Mouse (Mus musculus): ENCODE results near the gene Pigt. TPM values are rescaled to one million over a fixed set of nuclear protein-coding genes. Genes with fewer than 3 reads are reported as not detected.

Gene Pigt
- polyA plus RNA-seq, 1 experiment: 49.9 TPM

GRCm38 (mm10) chr2:164544454-164545097 is 47.3 kb downstream of the Pigt start:
- Histone ChIP-seq H3K9me3 (replicated peaks; ENCODE audit: control insufficient read depth, insufficient read depth, low read length, poor library complexity, severe bottlenecking) (peaks cover 3% of the 10 kb centered on the region; the same call in 1 of the 2 replicates), H3K4me1 (ENCODE audit: control insufficient read depth, insufficient read depth, low read length) (peaks cover 6% of the 10 kb centered on the region), H3K4me3 (ENCODE audit: low read depth, low read length) (no peak overlapping the region), H3K27me3 (ENCODE audit: control insufficient read depth, insufficient read depth, low read length, poor library complexity, severe bottlenecking) (no peaks in the 10 kb centered on the region), H3K9ac (ENCODE audit: low read depth, poor library complexity, severe bottlenecking) (no peak overlapping the region), H3K36me3 (ENCODE audit: control insufficient read depth, insufficient read depth, low read length, poor library complexity, severe bottlenecking) (no peaks in the 10 kb centered on the region), H3K27ac (ENCODE audit: insufficient read depth, low read length) (no peak overlapping the region)
- TF ChIP-seq POLR2A (IDR thresholded peaks at IDR 0.05; ENCODE audit: insufficient read depth, low read length) (no peak), EP300 (IDR thresholded peaks at IDR 0.05; ENCODE audit: insufficient read depth, low read depth, low read length) (no peak), CTCF (IDR thresholded peaks at IDR 0.05; ENCODE audit: low read depth, low read length) (no peak)

DNA sequence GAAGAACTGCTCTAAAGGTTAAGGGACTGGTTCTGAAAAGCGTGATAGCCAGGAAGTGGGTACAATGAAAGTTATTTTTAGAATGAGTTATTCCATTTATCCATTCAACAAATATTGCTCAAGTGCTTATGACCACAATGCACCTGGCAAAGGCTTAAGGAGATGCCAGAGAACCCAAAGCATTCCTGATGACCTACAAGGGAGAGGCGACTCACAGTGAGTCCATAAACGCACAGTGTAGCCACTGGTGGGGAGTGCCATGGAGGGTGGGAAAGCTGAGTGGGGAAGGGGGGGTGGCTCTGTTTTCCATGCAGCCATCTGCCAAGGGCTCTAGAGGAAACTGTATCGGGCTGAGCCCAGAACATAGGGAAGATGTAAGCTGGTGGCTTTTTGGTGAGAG is 52.0 kb downstream of the Pigt start:
- Histone ChIP-seq H3K4me3 (ENCODE audit: low read depth, low read length) (0 out of 2 replicates have a peak overlapping the region, but pooled peaks have one; percentile 16), H3K4me1 (ENCODE audit: control insufficient read depth, insufficient read depth, low read length) (peaks cover 6% of the 10 kb centered on the region), H3K9me3 (replicated peaks; ENCODE audit: control insufficient read depth, insufficient read depth, low read length, poor library complexity, severe bottlenecking) (no peaks in the 10 kb centered on the region), H3K27me3 (ENCODE audit: control insufficient read depth, insufficient read depth, low read length, poor library complexity, severe bottlenecking) (no peaks in the 10 kb centered on the region), H3K36me3 (ENCODE audit: control insufficient read depth, insufficient read depth, low read length, poor library complexity, severe bottlenecking) (no peaks in the 10 kb centered on the region), H3K27ac (ENCODE audit: insufficient read depth, low read length) (no peak overlapping the region), H3K9ac (ENCODE audit: low read depth, poor library complexity, severe bottlenecking) (no peak overlapping the region)
- no peak for TF ChIP-seq CTCF (IDR thresholded peaks at IDR 0.05; ENCODE audit: low read depth, low read length)
- no peak for TF ChIP-seq POLR2A (IDR thresholded peaks at IDR 0.05; ENCODE audit: insufficient read depth, low read length)
- TF ChIP-seq EP300 (IDR thresholded peaks at IDR 0.05; ENCODE audit: insufficient read depth, low read depth, low read length): no peak

DNA sequence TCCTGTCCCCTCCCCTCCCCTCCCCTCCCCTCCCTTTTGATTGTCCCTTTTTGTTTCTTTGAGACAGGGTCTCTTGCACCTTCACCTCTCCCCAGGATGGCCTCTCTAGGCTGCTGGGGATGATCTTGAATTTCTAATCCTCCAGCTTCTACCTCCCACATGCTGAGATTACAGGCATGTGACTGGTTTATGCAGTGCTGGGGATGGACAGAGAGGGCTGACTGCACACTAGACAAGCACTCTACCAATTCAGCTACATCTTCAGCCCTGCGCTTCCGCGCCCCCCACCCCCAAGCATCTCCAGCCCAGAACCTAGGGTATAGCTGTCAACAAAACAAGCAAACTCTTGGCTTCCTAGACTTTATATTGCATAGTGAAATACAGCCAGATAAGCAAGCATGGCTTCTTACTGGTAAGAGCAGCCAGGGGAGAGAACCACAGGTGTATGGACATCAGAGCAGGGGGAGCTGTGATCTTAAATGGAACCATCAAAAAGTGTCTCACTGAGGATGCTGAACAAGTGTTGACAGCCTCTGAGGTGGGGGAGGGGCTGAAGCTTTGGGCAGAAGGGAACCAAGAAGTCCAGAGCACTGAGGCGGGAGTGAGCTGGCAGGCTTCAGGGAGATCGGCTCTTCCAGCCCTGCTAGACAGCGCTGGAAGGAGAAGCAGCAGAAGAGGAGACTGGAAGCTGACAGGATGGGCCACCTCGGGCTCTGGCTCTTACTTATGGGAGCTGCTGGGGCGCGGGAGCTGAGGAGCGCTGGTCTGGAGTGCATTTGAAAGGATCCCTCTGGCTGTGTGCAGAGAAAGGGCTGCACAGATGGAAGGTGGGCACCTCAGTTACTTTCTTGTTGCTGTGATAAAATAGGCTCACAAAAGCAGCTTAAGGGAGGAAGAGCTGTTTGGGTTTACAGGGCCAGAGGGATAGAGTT is 52.9 kb downstream of the Pigt start:
- Histone ChIP-seq H3K27ac (ENCODE audit: insufficient read depth, low read length) (no peak overlapping the region), H3K9me3 (replicated peaks; ENCODE audit: control insufficient read depth, insufficient read depth, low read length, poor library complexity, severe bottlenecking) (no peaks in the 10 kb centered on the region), H3K36me3 (ENCODE audit: control insufficient read depth, insufficient read depth, low read length, poor library complexity, severe bottlenecking) (no peaks in the 10 kb centered on the region), H3K4me1 (ENCODE audit: control insufficient read depth, insufficient read depth, low read length) (peaks cover 3% of the 10 kb centered on the region), H3K4me3 (ENCODE audit: low read depth, low read length) (no peak overlapping the region), H3K9ac (ENCODE audit: low read depth, poor library complexity, severe bottlenecking) (no peak overlapping the region), H3K27me3 (ENCODE audit: control insufficient read depth, insufficient read depth, low read length, poor library complexity, severe bottlenecking) (no peaks in the 10 kb centered on the region)
- TF ChIP-seq POLR2A (IDR thresholded peaks at IDR 0.05; ENCODE audit: insufficient read depth, low read length) (no peak), CTCF (IDR thresholded peaks at IDR 0.05; ENCODE audit: low read depth, low read length) (no peak), EP300 (IDR thresholded peaks at IDR 0.05; ENCODE audit: insufficient read depth, low read depth, low read length) (no peak)

- no peaks in the 10 kb centered on the region for H3K36me3 ChIP-seq (ENCODE audit: control insufficient read depth, insufficient read depth, low read length, poor library complexity, severe bottlenecking)
- TF ChIP-seq EP300 (IDR thresholded peaks at IDR 0.05; ENCODE audit: insufficient read depth, low read depth, low read length) (no peak), CTCF (IDR thresholded peaks at IDR 0.05; ENCODE audit: low read depth, low read length) (no peak), POLR2A (IDR thresholded peaks at IDR 0.05; ENCODE audit: insufficient read depth, low read length) (no peak)
Measured at GRCm38 (mm10) chr2:164550895-164551269, 53.6 kb downstream of the Pigt start.

GRCm38 (mm10) chr2:164551502-164551901 is 54.2 kb downstream of the Pigt start:
- H3K27me3 ChIP-seq (ENCODE audit: control insufficient read depth, insufficient read depth, low read length, poor library complexity, severe bottlenecking): no peaks in the 10 kb centered on the region
- H3K36me3 ChIP-seq (ENCODE audit: control insufficient read depth, insufficient read depth, low read length, poor library complexity, severe bottlenecking): no peaks in the 10 kb centered on the region
- TF ChIP-seq POLR2A (IDR thresholded peaks at IDR 0.05; ENCODE audit: insufficient read depth, low read length) (no peak), CTCF (IDR thresholded peaks at IDR 0.05; ENCODE audit: low read depth, low read length) (no peak), EP300 (IDR thresholded peaks at IDR 0.05; ENCODE audit: insufficient read depth, low read depth, low read length) (no peak)
- no peak overlapping the region for H3K27ac ChIP-seq (ENCODE audit: insufficient read depth, low read length)
- no peak overlapping the region for H3K4me3 ChIP-seq (ENCODE audit: low read depth, low read length)
- no peak overlapping the region for H3K9ac ChIP-seq (ENCODE audit: low read depth, poor library complexity, severe bottlenecking)
- H3K9me3 ChIP-seq (replicated peaks; ENCODE audit: control insufficient read depth, insufficient read depth, low read length, poor library complexity, severe bottlenecking): no peaks in the 10 kb centered on the region
- H3K4me1 ChIP-seq (ENCODE audit: control insufficient read depth, insufficient read depth, low read length): peaks cover 3% of the 10 kb centered on the region

More at GRCm38 (mm10) chr2:164550895-164551269, 53.6 kb downstream of the Pigt start:
- no peak overlapping the region for H3K4me3 ChIP-seq (ENCODE audit: low read depth, low read length)
- no peaks in the 10 kb centered on the region for H3K9me3 ChIP-seq (replicated peaks; ENCODE audit: control insufficient read depth, insufficient read depth, low read length, poor library complexity, severe bottlenecking)
- H3K27ac ChIP-seq (ENCODE audit: insufficient read depth, low read length): no peak overlapping the region
- peaks cover 3% of the 10 kb centered on the region for H3K4me1 ChIP-seq (ENCODE audit: control insufficient read depth, insufficient read depth, low read length)
- H3K27me3 ChIP-seq (ENCODE audit: control insufficient read depth, insufficient read depth, low read length, poor library complexity, severe bottlenecking): no peaks in the 10 kb centered on the region
- no peak overlapping the region for H3K9ac ChIP-seq (ENCODE audit: low read depth, poor library complexity, severe bottlenecking)

Other genes with a start within 250 kb of the Pigt start
- not detected in 2 replicates for gene Svs3b, start 240.9 kb upstream of the Pigt start, polyA plus RNA-seq (2011; ENCODE audit: insufficient read depth, insufficient read length, low read depth, missing spikeins)
- gene Svs4, start 219.1 kb upstream of the Pigt start, polyA plus RNA-seq (2011; ENCODE audit: insufficient read depth, insufficient read length, low read depth, missing spikeins): not detected in 2 replicates
- not detected in 2 replicates for gene Svs3a, start 208.3 kb upstream of the Pigt start, polyA plus RNA-seq (2011; ENCODE audit: insufficient read depth, insufficient read length, low read depth, missing spikeins)
- not detected in 2 replicates for gene Svs6, start 180.8 kb upstream of the Pigt start, polyA plus RNA-seq (2011; ENCODE audit: insufficient read depth, insufficient read length, low read depth, missing spikeins)
- not detected in 2 replicates for gene Svs5, start 164.8 kb upstream of the Pigt start, polyA plus RNA-seq (2011; ENCODE audit: insufficient read depth, insufficient read length, low read depth, missing spikeins)
- gene Slpi, start 108.4 kb upstream of the Pigt start, polyA plus RNA-seq (2011; ENCODE audit: insufficient read depth, insufficient read length, low read depth, missing spikeins): 1.6 and 1.8 TPM in 2 replicates
- gene Rbpjl, start 94.4 kb upstream of the Pigt start, polyA plus RNA-seq (2011; ENCODE audit: insufficient read depth, insufficient read length, low read depth, missing spikeins): not detected in 2 replicates
- gene Matn4, start 92.4 kb upstream of the Pigt start, polyA plus RNA-seq (2011; ENCODE audit: insufficient read depth, insufficient read length, low read depth, missing spikeins): 0.93 and 1.7 TPM in 2 replicates
- gene Sdc4, start 53.6 kb upstream of the Pigt start, polyA plus RNA-seq (2011; ENCODE audit: insufficient read depth, insufficient read length, low read depth, missing spikeins): 212 and 213 TPM in 2 replicates
- gene Sys1, start 40.6 kb upstream of the Pigt start, polyA plus RNA-seq (2011; ENCODE audit: insufficient read depth, insufficient read length, low read depth, missing spikeins): 13.3 and 19.8 TPM in 2 replicates
- 2.3 TPM in 1 of 2 replicates, not detected in the other for gene Gm20458, start 36.6 kb upstream of the Pigt start, polyA plus RNA-seq (2011; ENCODE audit: insufficient read depth, insufficient read length, low read depth, missing spikeins)
- not detected in 2 replicates for gene Trp53tg5, start 23.8 kb upstream of the Pigt start, polyA plus RNA-seq (2011; ENCODE audit: insufficient read depth, insufficient read length, low read depth, missing spikeins)
- gene Dbndd2, start 11.4 kb upstream of the Pigt start, polyA plus RNA-seq (2011; ENCODE audit: insufficient read depth, insufficient read length, low read depth, missing spikeins): 6.4 and 7.1 TPM in 2 replicates
- 123 and 135 TPM in 2 replicates for gene Wfdc2, start 64.9 kb downstream of the Pigt start, polyA plus RNA-seq (2011; ENCODE audit: insufficient read depth, insufficient read length, low read depth, missing spikeins)
- gene Spint3, start 75.9 kb downstream of the Pigt start, polyA plus RNA-seq (2011; ENCODE audit: insufficient read depth, insufficient read length, low read depth, missing spikeins): not detected in 2 replicates
- gene Wfdc6a, start 87.9 kb downstream of the Pigt start, polyA plus RNA-seq (2011; ENCODE audit: insufficient read depth, insufficient read length, low read depth, missing spikeins): not detected in 2 replicates
- not detected in 2 replicates for gene Eppin, start 96.1 kb downstream of the Pigt start, polyA plus RNA-seq (2011; ENCODE audit: insufficient read depth, insufficient read length, low read depth, missing spikeins)
- gene Wfdc6b, start 116.0 kb downstream of the Pigt start, polyA plus RNA-seq (2011; ENCODE audit: insufficient read depth, insufficient read length, low read depth, missing spikeins): not detected in 2 replicates
- not detected in 2 replicates for gene Wfdc8, start 116.1 kb downstream of the Pigt start, polyA plus RNA-seq (2011; ENCODE audit: insufficient read depth, insufficient read length, low read depth, missing spikeins)
- not detected in 2 replicates for gene Wfdc16, start 141.3 kb downstream of the Pigt start, polyA plus RNA-seq (2011; ENCODE audit: insufficient read depth, insufficient read length, low read depth, missing spikeins)
- not detected in 2 replicates for gene Wfdc10, start 158.5 kb downstream of the Pigt start, polyA plus RNA-seq (2011; ENCODE audit: insufficient read depth, insufficient read length, low read depth, missing spikeins)
- gene Wfdc9, start 159.1 kb downstream of the Pigt start, polyA plus RNA-seq (2011; ENCODE audit: insufficient read depth, insufficient read length, low read depth, missing spikeins): not detected in 2 replicates
- not detected in 2 replicates for gene Wfdc11, start 176.6 kb downstream of the Pigt start, polyA plus RNA-seq (2011; ENCODE audit: insufficient read depth, insufficient read length, low read depth, missing spikeins)
- gene Wfdc13, start 187.6 kb downstream of the Pigt start, polyA plus RNA-seq (2011; ENCODE audit: insufficient read depth, insufficient read length, low read depth, missing spikeins): 0.57 TPM in 1 of 2 replicates, not detected in the other
- gene Spint4, start 201.0 kb downstream of the Pigt start, polyA plus RNA-seq (2011; ENCODE audit: insufficient read depth, insufficient read length, low read depth, missing spikeins): not detected in 2 replicates
- gene Spint5, start 217.8 kb downstream of the Pigt start, polyA plus RNA-seq (2011; ENCODE audit: insufficient read depth, insufficient read length, low read depth, missing spikeins): not detected in 2 replicates
- 0.60 and 1.7 TPM in 2 replicates for gene Wfdc3, start 248.4 kb downstream of the Pigt start, polyA plus RNA-seq (2011; ENCODE audit: insufficient read depth, insufficient read length, low read depth, missing spikeins)
- 26.7 and 30.4 TPM in 2 replicates for gene Dnttip1, start 248.5 kb downstream of the Pigt start, polyA plus RNA-seq (2011; ENCODE audit: insufficient read depth, insufficient read length, low read depth, missing spikeins)